Mouse (Mus musculus) left cerebral cortex, adult 11 months (tissue): ENCODE measurements around the gene Olfr30.
"Not testable (repeated sequence)": the region's sequence is repeated elsewhere in the genome, so short reads cannot be mapped to it uniquely, and the experiment has no call there.

ENCODE experiments used
- DNase-seq: peaks from one replicate; pipeline ENCODE4 v3.0.0; 2022; ENCODE audit warnings: low spot score

Olfr30 gene

DNA sequence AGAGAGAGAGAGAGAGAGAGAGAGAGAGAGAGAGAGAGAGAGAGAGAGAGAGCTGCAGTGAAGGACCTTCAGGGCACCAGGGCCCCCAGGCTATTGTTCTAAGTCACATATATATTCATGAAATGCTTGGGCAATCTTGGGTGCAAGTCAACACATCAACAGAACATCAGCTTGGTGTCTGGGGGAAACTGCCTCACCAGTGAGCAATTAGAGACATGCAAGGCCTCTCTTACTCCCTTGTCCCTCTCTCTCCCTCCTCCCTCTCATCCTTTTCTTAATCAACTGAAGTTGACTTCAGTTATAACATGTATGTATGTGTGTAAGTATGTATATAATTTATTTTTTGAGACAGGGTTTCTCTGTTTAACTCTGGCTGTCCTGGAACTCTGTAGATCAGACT is at the start of gene Olfr30:
Gene Olfr30, minus strand, starts transcription at position 101 of the 400 bp plus-strand sequence.
- no peak for DNase-seq

DNA sequence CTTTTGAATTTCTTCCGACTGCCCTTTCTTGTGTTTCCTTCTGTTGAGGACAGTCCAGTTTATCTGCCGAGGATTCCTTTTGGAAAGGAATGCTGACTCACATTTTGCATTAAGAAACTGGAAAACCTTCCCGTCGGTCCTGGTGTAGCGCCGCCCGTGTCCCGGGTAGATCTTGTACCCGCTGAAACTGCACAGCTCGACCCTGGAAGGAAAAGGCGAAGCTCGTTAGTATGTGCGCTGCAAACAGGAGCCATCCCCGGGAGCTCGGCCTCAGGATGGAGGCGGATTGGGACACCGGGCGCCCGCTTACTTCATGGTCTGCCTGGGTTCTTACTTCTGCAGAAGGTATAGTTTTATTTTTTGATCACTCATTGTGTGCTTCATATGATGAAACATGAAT is 47.0 kb upstream of the Olfr30 start:
- not testable (repeated sequence) for DNase-seq

DNA sequence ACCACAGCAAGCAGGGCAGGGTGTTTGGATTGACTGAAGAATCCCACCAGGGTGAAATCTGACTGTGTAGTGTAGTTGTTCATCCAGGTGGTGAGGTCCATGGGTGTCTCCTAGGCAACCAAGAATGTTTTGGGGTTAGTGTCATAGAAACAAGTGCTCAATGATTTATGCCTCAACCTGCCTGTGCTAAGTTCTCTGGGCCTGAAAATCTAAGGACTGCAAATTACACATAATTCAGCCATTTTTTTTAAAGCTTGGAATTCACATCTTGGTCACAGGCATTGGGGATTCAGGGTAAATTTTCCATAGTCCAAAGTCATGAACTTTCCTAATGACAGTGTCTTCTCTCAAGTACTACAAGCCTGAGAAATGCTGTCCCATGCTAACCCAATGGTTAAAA is 40.4 kb upstream of the Olfr30 start, which contains the start of gene Olfr331:
Gene Olfr331, minus strand, starts transcription at position 101 of the 400 bp plus-strand sequence.
- DNase-seq, result not testable (repeated sequence)

GRCm38 (mm10) chr11:58499290-58499689 is 37.2 kb upstream of the Olfr30 start:
- DNase-seq, result no peak

GRCm38 (mm10) chr11:58498761-58499160 is 36.7 kb upstream of the Olfr30 start:
- DNase-seq, result no peak

DNA sequence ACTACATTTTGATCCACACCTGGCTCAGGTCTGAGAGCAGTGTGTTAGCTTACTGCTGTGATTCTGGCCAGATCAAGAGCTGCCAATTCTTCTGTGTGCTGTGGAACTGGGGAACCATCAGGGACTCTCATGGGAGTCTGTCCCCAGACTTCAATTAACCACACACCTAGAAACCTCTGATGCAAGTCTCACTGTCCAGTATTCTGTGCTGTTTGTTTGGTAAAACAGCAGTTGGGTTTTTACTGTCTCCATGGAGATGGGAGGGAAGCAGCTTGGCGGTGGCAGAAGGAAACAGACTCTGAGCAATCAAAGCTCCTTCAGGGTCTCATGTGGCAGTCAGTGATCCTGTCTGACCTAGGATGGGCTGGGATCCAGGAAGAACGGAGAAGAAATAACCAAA is 30.4 kb upstream of the Olfr30 start, which contains the start of gene Olfr332:
Gene Olfr332, minus strand, starts transcription at position 101 of the 400 bp plus-strand sequence.
- DNase-seq, result no peak

DNA sequence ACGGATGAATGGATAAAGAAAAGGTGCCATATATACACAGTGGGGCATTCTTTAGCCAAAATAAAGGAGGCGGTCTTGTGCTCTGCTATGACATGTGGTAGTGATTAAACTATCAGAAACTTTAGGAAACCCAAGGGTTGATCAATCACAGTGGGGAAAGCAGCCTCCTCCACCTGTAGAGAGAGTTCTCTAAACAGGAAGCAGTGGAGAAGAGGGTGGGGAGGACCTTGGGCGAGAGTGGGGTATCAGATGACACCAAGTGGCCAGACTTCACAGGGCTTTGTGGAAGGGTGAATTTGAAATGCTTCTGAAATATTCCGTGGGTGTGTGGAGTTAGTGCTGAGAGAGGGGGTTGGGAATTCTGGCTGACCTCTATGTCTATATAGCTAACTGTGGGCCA is 8.5 kb downstream of the Olfr30 start:
- DNase-seq, result no peak

- DNase-seq, result no peak
These were observed 9.3 kb downstream of the Olfr30 start, which contains the start of gene Lypd9 for GRCm38 (mm10) chr11:58452759-58453158. Gene Lypd9 (minus strand): TSS chr11:58452923.

DNA sequence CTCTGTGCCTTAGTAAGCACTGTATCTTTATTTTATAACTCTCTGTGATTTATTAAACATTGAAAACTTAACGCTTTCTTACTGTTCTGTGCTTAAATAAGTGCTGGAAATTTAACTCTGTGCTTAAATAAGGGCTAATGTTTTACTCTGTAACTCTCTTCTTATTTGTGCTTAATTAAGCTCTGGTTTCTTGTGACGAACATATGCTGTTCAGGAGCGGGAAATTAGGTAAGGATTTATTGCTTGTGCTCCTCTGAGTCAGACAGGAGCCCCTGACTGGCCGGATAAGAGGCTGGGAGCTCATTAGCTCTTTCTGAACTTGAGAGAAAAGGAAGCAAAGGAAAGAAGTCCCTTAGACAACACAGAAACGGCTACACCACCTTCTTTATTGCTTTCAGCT is 24.2 kb downstream of the Olfr30 start:
- no peak for DNase-seq

- no peak for DNase-seq
These were observed 29.8 kb downstream of the Olfr30 start, which contains the start of gene Gm12253 for GRCm38 (mm10) chr11:58432259-58432658. Gene Gm12253 (plus strand): TSS chr11:58432559.

GRCm38 (mm10) chr11:58420815-58421214 is 41.3 kb downstream of the Olfr30 start, which contains the start of gene 1810065E05Rik:
Gene 1810065E05Rik (plus strand): TSS chr11:58421111.
- no peak for DNase-seq

DNA sequence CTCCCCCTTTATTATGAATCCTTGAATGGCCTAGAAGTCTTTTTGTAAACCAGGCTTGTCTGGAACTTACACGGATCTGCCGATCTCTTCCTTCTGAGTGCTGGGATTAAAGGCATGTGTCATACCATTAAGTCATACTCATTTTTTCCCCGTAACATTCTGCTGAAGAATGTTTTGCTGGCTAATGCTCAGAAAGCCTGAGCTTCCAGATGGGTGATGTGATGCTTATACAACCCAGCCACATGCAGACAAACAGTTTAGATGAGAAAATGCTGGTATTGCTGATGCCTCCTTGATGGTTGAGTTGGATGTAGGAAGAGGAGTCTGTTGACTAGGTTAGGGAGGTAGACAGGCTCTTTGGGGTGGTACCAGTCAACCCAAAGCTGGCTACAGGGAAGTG is 43.7 kb downstream of the Olfr30 start:
- DNase-seq, result no peak

- no peak for DNase-seq
These were observed 54.0 kb downstream of the Olfr30 start for GRCm38 (mm10) chr11:58408066-58408465.
